Mouse (Mus musculus) embryonic facial prominence, embryonic 14.5 days (tissue): ENCODE results near the gene Abhd12b. TPM values are rescaled to one million over a fixed set of nuclear protein-coding genes. Genes with fewer than 3 reads are reported as not detected.
"Not testable (repeated sequence)": the region's sequence is repeated elsewhere in the genome, so short reads cannot be mapped to it uniquely, and the experiment has no call there.

Source experiments
- ATAC-seq: fragments of 200-750 bp; cut with Nextera tagmentation; 2 replicates; pipeline ENCODE4 v1.8.0; 2017; ENCODE audit warnings: low read depth, moderate number of reproducible peaks, moderate TSS enrichment
- DNase-seq: peaks from one replicate; pipeline ENCODE4 v3.0.0-alpha.2; 2015; ENCODE audit warnings: low spot score
- H3K27ac ChIP-seq: fragments of 300-500 bp; sonication (generic); replicated peaks from 2 replicates; pipeline ENCODE4 v1.5.1; 2014; ENCODE audit warnings: low read depth, mild to moderate bottlenecking, low read length, moderate library complexity
- H3K27me3 ChIP-seq: fragments of 300-500 bp; sonication (generic); replicated peaks from 2 replicates; pipeline ENCODE4 v1.6.1; 2014; ENCODE audit warnings: low read length; ENCODE audit not compliant: control insufficient read depth, insufficient read depth
- H3K36me3 ChIP-seq: fragments of 300-500 bp; sonication (generic); 2 replicates; pipeline ENCODE4 v1.6.1; 2014; ENCODE audit warnings: low read length, mixed read lengths; ENCODE audit not compliant: control insufficient read depth, insufficient read depth
- H3K4me1 ChIP-seq: fragments of 300-500 bp; sonication (generic); 2 replicates; pipeline ENCODE4 v1.6.1; 2014; ENCODE audit warnings: antibody characterized with exemption, low read length; ENCODE audit not compliant: control insufficient read depth, insufficient read depth
- H3K4me2 ChIP-seq: fragments of 300-500 bp; sonication (generic); 2 replicates; pipeline ENCODE4 v1.6.1; 2014; ENCODE audit warnings: low read depth, mild to moderate bottlenecking, low read length, moderate library complexity, mixed read lengths
- H3K4me3 ChIP-seq: fragments of 300-500 bp; sonication (generic); 2 replicates; pipeline ENCODE4 v1.5.1; 2014; ENCODE audit warnings: low read depth, mild to moderate bottlenecking, low read length
- H3K9ac ChIP-seq: fragments of 300-500 bp; sonication (generic); 2 replicates; pipeline ENCODE4 v1.6.1; 2014; ENCODE audit warnings: low read depth, mild to moderate bottlenecking, low read length, moderate library complexity, mixed read lengths
- H3K9me3 ChIP-seq: fragments of 300-500 bp; sonication (generic); 2 replicates; pipeline ENCODE4 v1.6.1; 2016; ENCODE audit warnings: low read length; ENCODE audit not compliant: control insufficient read depth
- WGBS: fragments of 180-500 bp; shearing (Covaris S2); extraction: QIAGEN DNeasy Blood & Tissue Kit; methylation state at CpG from one replicate; pipeline ENCODE4 v1.1.7; 2014; 5-methylcytosine and 5-hydroxymethylcytosine counted together
- polyA plus RNA-seq: library from polyadenylated mRNA; unstranded; fragments of >200 nt; fragmentation: Nextera tagmentation; extraction: Ambion mirVana; gene quantifications from 2 replicates; pipeline ENCODE4 v1.2.1, GENCODE M21; 2014

The Abhd12b gene
- polyA plus RNA-seq, 1 experiment from 2014 or later, result 0.39 TPM

- H3K9ac ChIP-seq, H3K9me3 ChIP-seq, H3K4me2 ChIP-seq, H3K27me3 ChIP-seq, H3K36me3 ChIP-seq, H3K4me3 ChIP-seq: not testable (repeated sequence)
- peak; percentile 80 for ATAC-seq
- peak; percentile 80 for DNase-seq
- Histone ChIP-seq H3K27ac (peak overlapping the region; percentile 81), H3K4me1 (peaks cover 15% of the 10 kb centered on the region)
- 17% methylated on average over 3 of the region's 3 CpGs for WGBS
These were observed 9.8 kb upstream of the Abhd12b start for GRCm38 (mm10) chr12:70144106-70144587.

- Histone ChIP-seq H3K27ac (peak overlapping the region; percentile 81), H3K4me2 (0 out of 2 replicates have a peak overlapping the region, but pooled peaks have one; percentile 23)
- 39% methylated on average over 20 of the region's 20 CpGs for WGBS
These were observed 9.1 kb upstream of the Abhd12b start for GRCm38 (mm10) chr12:70144637-70145448.

GRCm38 (mm10) chr12:70145586-70145985, 8.4 kb upstream of the Abhd12b start:
- Histone ChIP-seq H3K36me3 (no peaks in the 10 kb centered on the region), H3K27ac (no peak overlapping the region; the same call in 1 of the 2 replicates), H3K4me2 (no peak overlapping the region), H3K4me1 (peaks cover 15% of the 10 kb centered on the region), H3K4me3 (no peak overlapping the region), H3K27me3 (no peaks in the 10 kb centered on the region), H3K9ac (no peak overlapping the region), H3K9me3 (no peaks in the 10 kb centered on the region)
- 87% methylated on average over 6 of the region's 6 CpGs for whole genome bisulfite sequencing
- DNase-seq, result no peak
- ATAC-seq, result no peak

More at GRCm38 (mm10) chr12:70144637-70145448, 9.1 kb upstream of the Abhd12b start:
- Histone ChIP-seq H3K27me3 (no peaks in the 10 kb centered on the region), H3K9ac (no peak overlapping the region), H3K9me3 (no peaks in the 10 kb centered on the region), H3K4me3 (no peak overlapping the region), H3K36me3 (no peaks in the 10 kb centered on the region), H3K4me1 (peaks cover 15% of the 10 kb centered on the region)
- peak; percentile 56 for DNase-seq
- peak; percentile 35; the same call in 1 of the 2 replicates for ATAC-seq

- Histone ChIP-seq H3K4me3 (peak overlapping the region; percentile 31), H3K4me1 (peaks cover 15% of the 10 kb centered on the region), H3K27me3 (no peaks in the 10 kb centered on the region), H3K36me3 (no peaks in the 10 kb centered on the region), H3K9me3 (no peaks in the 10 kb centered on the region), H3K4me2 (peak overlapping the region; percentile 58), H3K9ac (peak overlapping the region; percentile 45; the same call in 1 of the 2 replicates), H3K27ac (peak overlapping the region; percentile 67)
- DNase-seq (peak; percentile 79), ATAC-seq (no peak)
- 1% methylated on average over 13 of the region's 13 CpGs for WGBS
These were observed 5.8 kb upstream of the Abhd12b start for GRCm38 (mm10) chr12:70147986-70148630.

- peaks cover 15% of the 10 kb centered on the region for H3K4me1 ChIP-seq
- peak overlapping the region; percentile 67; the same call in 1 of the 2 replicates for H3K27ac ChIP-seq
- H3K9ac ChIP-seq, result peak overlapping the region; percentile 45; the same call in 1 of the 2 replicates
- H3K4me3 ChIP-seq, result peak overlapping the region; percentile 31
- ATAC-seq (peak; percentile 36; the same call in 1 of the 2 replicates), DNase-seq (peak; percentile 58)
- peak overlapping the region; percentile 58 for H3K4me2 ChIP-seq
- 10% methylated on average over 11 of the region's 11 CpGs for WGBS
- H3K36me3 ChIP-seq, result no peaks in the 10 kb centered on the region
- no peaks in the 10 kb centered on the region for H3K27me3 ChIP-seq
- no peaks in the 10 kb centered on the region for H3K9me3 ChIP-seq
These were observed 5.2 kb upstream of the Abhd12b start for GRCm38 (mm10) chr12:70148631-70149265.

- H3K9me3 ChIP-seq, result no peaks in the 10 kb centered on the region
- no peaks in the 10 kb centered on the region for H3K27me3 ChIP-seq
- H3K4me3 ChIP-seq, result no peak overlapping the region
- no peak overlapping the region for H3K9ac ChIP-seq
- H3K36me3 ChIP-seq, result no peaks in the 10 kb centered on the region
- ATAC-seq, result no peak
- H3K27ac ChIP-seq, result no peak overlapping the region
- no peak overlapping the region for H3K4me2 ChIP-seq
- 65% methylated on average over 6 of the region's 6 CpGs for WGBS
- DNase-seq, result no peak
- H3K4me1 ChIP-seq, result no peaks in the 10 kb centered on the region
These were observed 2.3 kb downstream of the Abhd12b start for GRCm38 (mm10) chr12:70156222-70156621.

- no peak overlapping the region for H3K4me3 ChIP-seq
- H3K27me3 ChIP-seq, result no peaks in the 10 kb centered on the region
- H3K4me2 ChIP-seq, result no peak overlapping the region
- no peak overlapping the region for H3K9ac ChIP-seq
- 40% methylated on average over 5 of the region's 5 CpGs for WGBS
- H3K27ac ChIP-seq, result no peak overlapping the region
- H3K9me3 ChIP-seq, result no peaks in the 10 kb centered on the region
- no peak for ATAC-seq
- H3K4me1 ChIP-seq, result no peaks in the 10 kb centered on the region
- no peaks in the 10 kb centered on the region for H3K36me3 ChIP-seq
- DNase-seq, result no peak
These were observed 3.5 kb downstream of the Abhd12b start for GRCm38 (mm10) chr12:70157292-70158066.

GRCm38 (mm10) chr12:70161057-70161456, 7.1 kb downstream of the Abhd12b start:
- H3K27ac ChIP-seq, result no peak overlapping the region
- no peak overlapping the region for H3K9ac ChIP-seq
- ATAC-seq (no peak), DNase-seq (no peak)
- H3K27me3 ChIP-seq, result no peaks in the 10 kb centered on the region
- no peak overlapping the region for H3K4me3 ChIP-seq
- 72% methylated on average over 5 of the region's 5 CpGs for WGBS
- H3K36me3 ChIP-seq, result no peaks in the 10 kb centered on the region
- no peaks in the 10 kb centered on the region for H3K4me1 ChIP-seq
- H3K9me3 ChIP-seq, result no peaks in the 10 kb centered on the region
- no peak overlapping the region for H3K4me2 ChIP-seq
